Mouse (Mus musculus) brain, embryonic 18.5 days (tissue): ENCODE results near the gene Ube2m.

ENCODE experiments used
- DNase-seq: peaks from one replicate; pipeline ENCODE4 v3.0.0-alpha.2; 2012; ENCODE audit warnings: low read depth, low spot score

The Ube2m gene

GRCm38 (mm10) chr7:13003380-13003779, 34.7 kb downstream of the Ube2m start:
- DNase-seq, result no peak

GRCm38 (mm10) chr7:13001584-13001983, 36.5 kb downstream of the Ube2m start:
- no peak for DNase-seq

GRCm38 (mm10) chr7:12998851-12999250, 39.2 kb downstream of the Ube2m start, which contains the start of gene Trim28:
Gene Trim28 (plus strand): TSS chr7:12999114.
- no peak for DNase-seq

- no peak for DNase-seq
Measured at GRCm38 (mm10) chr7:12998053-12998452, 40.0 kb downstream of the Ube2m start, which contains the start of gene Slc27a5. Gene Slc27a5 (minus strand): TSS chr7:12998192.

GRCm38 (mm10) chr7:12997230-12997629, 40.8 kb downstream of the Ube2m start:
- DNase-seq, result no peak

GRCm38 (mm10) chr7:12995862-12996261, 42.2 kb downstream of the Ube2m start:
- DNase-seq, result no peak

- no peak for DNase-seq
Measured at GRCm38 (mm10) chr7:12993148-12993547, 44.9 kb downstream of the Ube2m start.

GRCm38 (mm10) chr7:12992222-12992621, 45.9 kb downstream of the Ube2m start:
- no peak for DNase-seq

- DNase-seq, result no peak
Measured at GRCm38 (mm10) chr7:12987409-12988189, 50.5 kb downstream of the Ube2m start.

GRCm38 (mm10) chr7:12986906-12987305, 51.2 kb downstream of the Ube2m start:
- DNase-seq, result no peak

GRCm38 (mm10) chr7:12985724-12986123, 52.4 kb downstream of the Ube2m start:
- no peak for DNase-seq
